Mouse (Mus musculus) olfactory bulb, adult 2 months (tissue): ENCODE measurements around the gene Rnf111.

Source experiments
- CTCF ChIP-seq: fragments of 200-500 bp; IDR thresholded peaks from 2 replicates; pipeline ENCODE4 v1.5.1; 2012; ENCODE audit warnings: low read depth, mild to moderate bottlenecking, low read length, moderate library complexity; ENCODE audit not compliant: insufficient read depth
- POLR2A ChIP-seq: fragments of 200-500 bp; IDR thresholded peaks from 2 replicates; pipeline ENCODE4 v1.6.1; 2012; ENCODE audit warnings: mild to moderate bottlenecking, low read depth, low read length, moderate library complexity; ENCODE audit not compliant: insufficient read depth

DNA sequence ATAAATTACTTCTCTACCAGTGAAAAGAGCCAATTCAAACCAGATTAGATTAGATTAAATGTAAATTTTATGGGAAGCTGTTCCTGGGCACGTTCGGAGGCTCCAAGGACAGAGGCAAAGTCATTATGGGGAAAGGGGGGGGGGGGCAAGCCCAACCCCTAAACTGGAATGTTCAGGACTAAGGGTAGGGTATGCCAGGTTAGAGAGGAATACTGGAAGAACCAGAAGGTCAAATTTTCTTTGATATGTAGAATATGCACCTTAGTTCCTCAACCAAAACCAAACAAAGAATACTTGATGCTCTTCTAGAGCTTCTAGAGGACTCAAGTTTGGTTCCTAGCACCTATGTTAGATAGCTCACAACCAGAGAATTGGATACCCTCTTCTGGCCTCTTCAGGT, 16.1 kb downstream of the Rnf111 start:
- TF ChIP-seq CTCF (no peak), POLR2A (no peak)
